Mouse (Mus musculus): Measurements from ENCODE around the gene Stau1.
"Not testable (repeated sequence)": the region's sequence is repeated elsewhere in the genome, so short reads cannot be mapped to it uniquely, and the experiment has no call there.

Gene Stau1

GRCm38 (mm10) chr2:166995796-166996532, at the start of gene Stau1:
Gene Stau1, minus strand, starts transcription at chr2:166996299.
- in situ Hi-C loops (cut with MboI, MseI), result no loop called here

DNA sequence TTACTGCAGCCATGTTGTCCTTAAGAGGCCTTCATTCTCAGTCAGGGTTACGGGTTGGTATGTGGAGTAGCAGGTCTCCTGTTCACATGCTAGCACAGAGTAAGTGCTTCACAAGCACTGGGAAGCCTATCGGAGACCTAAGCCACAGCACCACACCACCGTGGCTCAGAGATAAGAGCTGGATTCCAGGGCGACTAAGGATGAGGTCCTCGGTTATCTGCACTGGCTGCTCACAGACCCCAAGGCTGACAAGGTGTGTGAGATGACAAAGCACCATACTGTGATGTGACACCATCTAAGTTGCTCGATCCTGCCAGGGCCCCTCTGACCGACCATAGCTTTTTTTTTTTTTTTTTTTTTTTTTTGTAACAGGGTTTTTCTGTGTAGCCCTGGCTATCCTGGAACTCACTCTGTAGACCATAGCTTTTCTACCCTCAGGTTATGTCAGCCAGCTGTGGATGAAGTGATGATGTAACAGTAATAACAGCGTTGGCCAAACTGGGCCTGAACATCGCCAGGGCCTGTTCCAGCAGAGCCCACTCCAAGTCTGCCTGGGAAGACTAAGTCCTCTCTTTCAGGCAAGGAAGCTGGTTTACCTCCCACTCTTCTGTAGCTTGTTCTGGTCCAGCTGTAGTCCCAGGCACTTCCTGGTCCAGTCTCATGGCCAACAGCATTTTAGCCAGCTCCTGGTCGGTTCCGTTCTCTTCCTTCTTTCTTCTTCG, 47.5 kb upstream of the Stau1 start:
- in situ Hi-C loops (cut with MboI, MseI), result loop anchor here (25.0 kb wide), 1 partner anchor 981 kb away; no protein-coding TSS in a partner anchor

DNA sequence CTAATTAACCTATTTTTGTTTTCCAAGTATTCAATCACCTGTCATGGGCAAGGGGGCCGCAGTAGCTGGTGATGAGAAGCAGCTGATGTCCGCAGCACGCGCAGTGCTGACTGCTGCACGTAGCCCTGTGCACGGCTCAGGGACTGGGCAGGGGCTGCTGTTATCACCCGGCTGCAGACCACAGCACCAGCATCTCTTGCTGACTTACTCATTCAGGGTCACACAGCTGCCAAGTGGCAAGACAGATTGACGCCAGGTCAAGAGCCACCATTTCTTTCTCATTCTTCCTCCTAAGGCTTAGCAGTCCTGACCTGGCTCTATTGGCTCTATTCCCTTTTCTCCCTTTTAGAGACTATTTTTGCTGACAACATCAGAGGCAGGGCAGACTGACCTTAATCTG, 43.3 kb upstream of the Stau1 start:
- in situ Hi-C loops (cut with MboI, MseI), result loop anchor here (25.0 kb wide), 1 partner anchor 977 kb away; no protein-coding TSS in a partner anchor

GRCm38 (mm10) chr2:167038716-167039115, 42.6 kb upstream of the Stau1 start:
- in situ Hi-C loops (cut with MboI, MseI), result loop anchor here (25.0 kb wide), 1 partner anchor 976 kb away; no protein-coding TSS in a partner anchor

- in situ Hi-C loops (cut with MboI, MseI), result loop anchor here (25.0 kb wide), 1 partner anchor 976 kb away; no protein-coding TSS in a partner anchor
Measured at GRCm38 (mm10) chr2:167038297-167038696, 42.2 kb upstream of the Stau1 start.

DNA sequence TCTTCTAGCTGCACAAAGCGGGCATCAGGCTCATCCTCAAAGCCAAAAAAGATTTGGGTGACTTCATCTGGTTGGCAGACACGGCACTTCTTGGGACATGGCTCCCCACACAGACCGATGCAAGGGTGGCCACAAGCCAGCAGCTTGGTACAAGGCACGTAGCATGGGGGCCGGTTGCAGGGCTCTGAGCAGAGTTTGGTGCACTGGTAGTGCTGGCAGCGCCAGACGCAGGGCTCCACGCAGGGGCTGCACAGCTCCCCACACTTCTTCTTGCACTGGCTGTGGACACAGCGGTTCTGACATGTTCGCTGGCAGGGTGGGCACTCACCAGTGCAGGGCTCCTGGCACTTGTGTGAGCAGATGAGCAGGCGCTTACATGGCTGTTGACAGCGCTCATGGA, 41.6 kb upstream of the Stau1 start:
- in situ Hi-C loops (cut with MboI, MseI), result loop anchor here (25.0 kb wide), 1 partner anchor 975 kb away; no protein-coding TSS in a partner anchor

- in situ Hi-C loops (cut with MboI, MseI), result loop anchor here (25.0 kb wide), 1 partner anchor 968 kb away; no protein-coding TSS in a partner anchor
Measured at GRCm38 (mm10) chr2:167030507-167030906, 34.4 kb upstream of the Stau1 start.

DNA sequence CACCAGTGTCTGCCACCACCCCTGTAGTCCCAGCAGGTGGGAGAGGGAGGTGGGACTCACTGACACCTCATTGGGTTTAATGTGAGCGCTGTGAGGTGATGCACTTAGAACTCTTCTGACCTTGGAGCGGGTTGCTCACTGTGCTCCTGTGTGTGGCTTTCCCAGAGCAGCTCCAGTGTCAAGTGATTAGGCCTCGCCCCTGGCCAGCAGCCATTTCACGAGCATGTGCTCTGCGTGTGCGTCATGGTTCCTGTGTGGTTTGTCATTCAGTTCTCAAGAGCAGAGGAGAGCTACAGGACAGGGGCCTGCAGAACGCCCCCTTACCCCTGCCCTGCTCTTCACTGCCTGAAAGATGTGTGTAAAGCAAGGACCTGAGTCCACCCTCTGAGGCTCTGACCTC, 32.5 kb upstream of the Stau1 start:
- in situ Hi-C loops (cut with MboI, MseI), result loop anchor here (5.0 to 25.0 kb wide), 2 partner anchors 106 to 966 kb away; no protein-coding TSS in a partner anchor

- in situ Hi-C loops (cut with MboI, MseI), result no loop called here
Measured at GRCm38 (mm10) chr2:167019396-167019795, 23.3 kb upstream of the Stau1 start.

- in situ Hi-C loops (cut with MboI, MseI), result no loop called here
Measured at GRCm38 (mm10) chr2:167015382-167015718, 19.3 kb upstream of the Stau1 start.

DNA sequence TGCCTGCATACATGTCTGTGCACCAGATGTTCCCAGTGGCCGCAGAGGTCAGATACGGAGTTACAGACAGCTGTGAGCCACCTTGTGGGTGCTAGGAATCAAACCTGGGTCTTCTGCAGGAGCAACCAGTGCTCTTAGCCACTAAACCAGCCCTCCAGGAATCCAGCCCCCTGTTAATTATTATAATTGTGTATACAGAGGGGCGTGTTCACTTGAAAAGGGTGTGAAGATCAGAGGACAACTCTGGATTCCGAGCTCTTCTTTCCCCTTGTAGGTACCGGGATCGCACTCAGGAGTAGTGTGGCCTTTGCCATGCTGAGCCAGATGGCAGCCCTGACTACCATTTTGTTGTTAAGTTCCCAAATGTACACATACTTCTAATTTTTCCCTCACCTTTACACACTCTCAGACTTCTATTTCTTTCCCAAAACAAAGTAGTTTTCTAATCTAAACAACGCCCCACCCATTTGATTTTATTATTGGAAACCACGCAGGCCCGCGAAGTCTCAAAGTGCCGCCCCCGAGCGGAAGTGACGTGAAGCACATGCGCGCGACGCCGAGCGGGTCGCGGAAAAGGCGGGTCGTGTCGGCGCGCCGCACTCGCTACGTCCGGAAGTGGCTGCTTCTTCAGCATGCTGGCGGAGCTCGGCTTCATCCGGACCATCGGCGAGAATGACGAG, 18.7 kb upstream of the Stau1 start, which contains the start of gene Ddx27:
Gene Ddx27 (plus strand): TSS at position 492 of the 680 bp plus-strand sequence.
- in situ Hi-C loops (cut with MboI, MseI), result no loop called here

GRCm38 (mm10) chr2:167010546-167010945, 14.4 kb upstream of the Stau1 start:
- in situ Hi-C loops (cut with MboI, MseI), result no loop called here

GRCm38 (mm10) chr2:167009483-167009882, 13.4 kb upstream of the Stau1 start:
- in situ Hi-C loops (cut with MboI, MseI), result no loop called here

GRCm38 (mm10) chr2:167007565-167007964, 11.5 kb upstream of the Stau1 start:
- in situ Hi-C loops (cut with MboI, MseI), result not testable (repeated sequence)

DNA sequence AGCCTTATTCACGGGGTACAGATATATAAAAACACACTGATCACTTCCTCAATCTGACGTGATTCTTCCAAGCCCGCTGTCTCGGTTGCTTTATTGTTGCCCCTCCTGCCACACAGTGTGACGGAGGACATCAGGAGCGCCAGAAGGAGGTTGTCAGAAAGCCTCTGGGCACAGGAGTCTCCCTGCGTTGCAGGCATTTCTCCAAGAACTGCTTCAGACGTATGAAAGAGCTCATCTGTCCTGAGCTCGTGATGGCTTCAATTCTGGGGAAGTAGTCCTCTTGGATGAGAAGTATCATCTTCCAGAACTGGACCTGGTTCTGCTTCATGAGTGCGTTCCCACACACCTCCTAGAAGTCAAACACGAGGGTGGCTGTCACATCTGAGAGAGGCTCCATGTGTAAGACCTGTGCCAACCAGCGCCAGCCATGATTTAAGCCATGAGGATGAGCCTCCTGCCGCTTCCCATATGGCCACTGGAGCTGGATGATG, 10.9 kb upstream of the Stau1 start:
- in situ Hi-C loops (cut with MboI, MseI), result no loop called here

GRCm38 (mm10) chr2:167006355-167006754, 10.3 kb upstream of the Stau1 start:
- in situ Hi-C loops (cut with MboI, MseI), result no loop called here

DNA sequence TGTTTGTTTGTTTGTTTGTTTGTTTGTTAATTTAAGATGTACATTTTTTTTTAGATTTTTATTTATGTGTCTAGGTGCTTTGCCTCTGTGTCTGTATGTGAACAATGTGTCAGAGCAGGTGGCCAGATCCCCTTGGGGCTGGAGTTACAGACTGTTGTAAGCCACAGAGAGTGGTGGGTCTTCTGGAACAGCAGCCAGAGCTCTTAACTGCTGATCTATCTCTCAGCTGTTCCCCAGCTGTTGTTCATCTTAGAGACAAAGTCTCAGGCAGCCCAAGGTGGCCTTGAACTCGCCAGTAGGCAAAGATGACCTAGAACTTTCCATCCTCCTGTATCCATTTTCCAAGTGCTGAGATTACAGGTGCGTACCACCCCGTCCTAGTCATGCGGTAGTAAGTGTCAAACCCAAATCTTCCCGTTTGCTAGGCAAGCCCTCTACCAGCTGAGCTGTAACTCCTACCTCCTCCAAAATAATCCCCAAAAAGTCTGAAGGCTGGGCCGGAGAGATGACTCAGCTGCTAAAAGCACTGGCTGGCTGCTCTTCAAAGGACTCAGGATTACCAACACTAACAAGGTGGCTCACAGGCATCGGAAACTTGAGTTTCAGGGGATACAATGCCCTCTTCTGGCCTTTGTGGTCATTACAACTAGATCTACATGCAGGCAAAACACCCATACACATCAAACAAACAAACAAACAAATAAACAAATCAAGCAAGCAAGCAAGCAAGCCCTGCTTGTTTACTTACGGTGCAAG, 8.2 kb upstream of the Stau1 start:
- in situ Hi-C loops (cut with MboI, MseI), result loop anchor here (5.0 kb wide), 1 partner anchor 47 kb away; no protein-coding TSS in a partner anchor

GRCm38 (mm10) chr2:167001486-167001885, 5.4 kb upstream of the Stau1 start:
- in situ Hi-C loops (cut with MboI, MseI), result loop anchor here (5.0 kb wide), 1 partner anchor 44 kb away; no protein-coding TSS in a partner anchor

- in situ Hi-C loops (cut with MboI, MseI), result no loop called here
Measured at GRCm38 (mm10) chr2:166996533-166996894, 415 bp upstream of the Stau1 start.

GRCm38 (mm10) chr2:166995021-166995795, 891 bp downstream of the Stau1 start:
- in situ Hi-C loops (cut with MboI, MseI), result no loop called here

All from T-helper 1 cell (primary cell).